Mouse (Mus musculus) urinary bladder, postnatal 4 days (tissue): ENCODE results near the gene Pm20d1.

ENCODE experiments used
- DNase-seq, 2 experiments: peaks; one replicate each; pipeline ENCODE4 v3.0.0; 2021 to 2022; ENCODE audit warnings: low spot score in 2 of 2

Gene Pm20d1

GRCm38 (mm10) chr1:131797202-131797909 lies at the start of gene Pm20d1:
TSS of gene Pm20d1 (plus strand) at chr1:131797381.
- peak; percentile 54 to 69 for DNase-seq

- no peak for DNase-seq
Observed at GRCm38 (mm10) chr1:131747761-131748160, 49.4 kb upstream of the Pm20d1 start.

DNA sequence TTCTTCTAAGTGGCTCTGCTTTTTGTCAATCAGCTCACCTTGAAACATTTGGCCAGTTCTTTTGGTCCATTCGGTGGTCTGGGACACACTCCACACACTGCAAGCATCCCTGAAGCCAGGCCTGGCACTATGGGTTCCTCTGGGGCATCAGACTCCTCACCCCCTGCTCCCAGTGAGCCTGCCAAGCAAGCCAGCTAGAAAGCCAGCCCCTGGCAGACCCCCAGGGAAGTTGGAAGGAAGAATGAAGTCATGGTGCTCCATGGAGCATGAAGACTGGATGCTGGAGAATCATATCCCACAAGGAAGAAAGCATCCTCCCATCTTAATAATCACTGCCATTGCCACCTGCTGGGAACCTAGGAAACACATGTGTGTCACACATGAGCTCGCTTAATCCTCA lies 48.5 kb upstream of the Pm20d1 start:
- DNase-seq: no peak

GRCm38 (mm10) chr1:131749706-131750545 lies 47.3 kb upstream of the Pm20d1 start:
- no peak for DNase-seq

DNA sequence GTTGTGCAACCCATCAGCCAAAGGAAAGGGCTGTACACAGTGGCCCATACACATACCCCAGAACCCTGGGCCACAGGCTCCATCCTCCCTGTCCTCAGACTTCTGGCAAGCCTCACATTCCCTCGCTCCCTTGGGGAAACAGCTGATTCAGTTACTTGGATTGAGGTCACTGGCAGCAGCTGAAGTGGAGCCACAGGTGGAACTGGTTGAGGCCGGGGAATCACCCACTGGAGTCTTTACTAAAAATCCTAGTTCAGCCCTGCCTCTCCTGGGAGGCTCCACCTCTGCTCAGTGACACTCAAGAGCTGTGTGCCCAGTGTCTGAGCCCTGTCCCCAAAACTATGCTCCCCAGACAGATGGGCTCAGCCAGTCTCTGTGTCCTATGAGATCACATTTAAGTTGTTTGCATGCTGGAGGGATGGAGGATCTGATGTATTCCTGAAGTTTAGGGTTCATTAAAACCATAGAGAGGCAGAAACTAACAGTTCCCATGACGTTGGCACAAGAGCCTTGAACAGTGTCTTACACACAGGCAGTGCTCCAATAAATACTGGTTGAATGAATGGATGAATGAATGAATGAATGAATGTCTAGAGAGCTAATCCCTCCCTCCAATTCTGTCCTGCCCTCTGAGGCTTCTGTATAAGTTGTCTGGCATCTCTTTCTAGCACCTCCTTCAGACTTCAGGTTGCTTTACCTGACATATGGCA lies 45.8 kb upstream of the Pm20d1 start:
- DNase-seq: no peak

DNA sequence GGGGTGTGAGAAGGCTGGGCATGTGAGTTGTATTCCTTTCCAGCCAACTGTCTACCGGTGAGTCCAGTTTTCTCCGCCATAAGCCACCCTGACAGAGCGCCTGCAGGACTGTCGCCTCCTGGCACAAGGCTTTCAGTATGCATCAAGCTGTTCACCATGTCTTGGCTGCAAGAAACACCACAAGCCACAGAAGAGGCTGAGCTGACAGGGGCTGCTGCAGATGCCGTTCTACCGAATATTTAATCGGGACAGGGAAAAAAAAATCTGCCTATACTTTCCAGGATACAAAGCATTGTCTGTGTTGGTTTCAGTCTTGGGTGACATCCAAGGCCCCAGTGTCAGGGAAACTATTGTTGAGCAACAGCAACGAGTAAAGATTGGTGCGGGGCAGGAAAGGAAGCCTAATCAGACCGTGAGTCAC lies 45.3 kb upstream of the Pm20d1 start:
- DNase-seq: no peak

DNA sequence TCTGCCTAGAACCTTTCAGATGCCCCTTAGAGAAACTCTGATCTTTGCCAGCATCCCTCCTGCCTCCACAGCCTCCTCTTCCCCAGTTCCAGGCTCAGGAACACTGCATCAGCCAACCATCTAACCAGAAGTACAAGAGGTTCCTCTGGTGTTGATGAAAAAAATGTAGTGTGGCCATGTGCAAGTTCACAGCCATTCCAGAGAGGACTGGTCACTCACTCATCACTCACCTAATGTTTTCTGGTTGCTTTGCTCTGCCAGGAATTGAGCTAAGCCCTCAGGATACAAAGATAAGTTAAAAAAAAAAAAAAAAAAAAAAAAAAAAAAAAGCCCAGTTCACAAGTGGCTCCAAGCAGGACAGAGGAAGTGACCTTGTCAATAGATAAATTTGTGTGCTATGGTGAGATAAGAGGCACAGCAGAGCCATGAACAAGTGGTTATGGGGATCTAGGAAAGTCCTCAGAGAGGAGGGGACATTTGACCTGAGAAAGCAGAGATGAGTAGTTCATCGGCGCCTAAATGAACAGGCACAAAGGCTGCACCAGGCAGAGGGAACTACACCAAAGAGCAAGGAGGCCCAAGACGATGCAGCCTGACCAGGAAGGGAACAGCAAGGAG lies 42.9 kb upstream of the Pm20d1 start:
- DNase-seq: no peak

DNA sequence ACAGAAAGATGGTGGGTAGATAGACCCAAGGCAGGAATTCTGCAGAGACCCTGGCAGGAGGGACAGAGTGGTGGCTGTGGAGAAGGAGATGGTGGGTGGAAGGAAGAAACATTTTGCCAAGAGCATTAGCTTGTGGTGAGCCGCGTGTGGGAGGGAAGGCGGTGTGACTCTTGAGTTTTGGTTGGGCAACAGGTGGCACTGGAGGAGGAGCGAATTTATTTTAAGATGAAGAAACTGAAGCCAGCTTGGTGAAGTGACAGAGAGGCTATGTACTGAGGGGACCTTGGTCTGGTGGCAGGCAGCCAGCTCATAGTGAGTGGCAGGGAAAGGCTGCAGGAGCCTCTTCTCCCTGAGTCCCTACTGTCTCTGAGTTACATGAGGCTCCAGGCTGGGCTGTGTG lies 42.3 kb upstream of the Pm20d1 start:
- no peak for DNase-seq

DNA sequence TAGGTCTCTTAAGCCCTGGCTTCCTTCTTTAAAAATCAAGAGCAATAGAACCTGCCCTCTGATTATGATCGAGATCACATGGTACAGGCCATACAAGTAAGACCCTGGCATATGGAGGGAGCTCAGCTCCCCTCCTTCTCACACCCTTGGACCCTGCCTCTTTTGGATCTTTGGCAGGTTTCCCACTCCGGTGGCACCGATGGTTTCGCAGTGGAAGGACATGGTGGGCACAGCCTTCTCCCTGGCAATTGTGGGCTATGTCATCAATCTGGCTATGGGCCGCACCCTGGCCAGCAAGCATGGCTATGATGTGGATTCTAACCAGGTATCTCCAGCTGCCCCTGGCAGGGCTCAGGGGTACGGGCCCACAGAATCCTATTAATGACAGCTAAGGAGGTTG lies 40.0 kb upstream of the Pm20d1 start:
- no peak for DNase-seq

- peak in 1 of 2 experiments; percentile 41 for DNase-seq
Observed at GRCm38 (mm10) chr1:131758796-131759195, 38.4 kb upstream of the Pm20d1 start.

- DNase-seq: peak in 1 of 2 experiments; percentile 44
Observed at GRCm38 (mm10) chr1:131759667-131760427, 37.3 kb upstream of the Pm20d1 start.

- DNase-seq: peak in 1 of 2 experiments; percentile 50
Observed at GRCm38 (mm10) chr1:131760428-131760820, 36.8 kb upstream of the Pm20d1 start.

DNA sequence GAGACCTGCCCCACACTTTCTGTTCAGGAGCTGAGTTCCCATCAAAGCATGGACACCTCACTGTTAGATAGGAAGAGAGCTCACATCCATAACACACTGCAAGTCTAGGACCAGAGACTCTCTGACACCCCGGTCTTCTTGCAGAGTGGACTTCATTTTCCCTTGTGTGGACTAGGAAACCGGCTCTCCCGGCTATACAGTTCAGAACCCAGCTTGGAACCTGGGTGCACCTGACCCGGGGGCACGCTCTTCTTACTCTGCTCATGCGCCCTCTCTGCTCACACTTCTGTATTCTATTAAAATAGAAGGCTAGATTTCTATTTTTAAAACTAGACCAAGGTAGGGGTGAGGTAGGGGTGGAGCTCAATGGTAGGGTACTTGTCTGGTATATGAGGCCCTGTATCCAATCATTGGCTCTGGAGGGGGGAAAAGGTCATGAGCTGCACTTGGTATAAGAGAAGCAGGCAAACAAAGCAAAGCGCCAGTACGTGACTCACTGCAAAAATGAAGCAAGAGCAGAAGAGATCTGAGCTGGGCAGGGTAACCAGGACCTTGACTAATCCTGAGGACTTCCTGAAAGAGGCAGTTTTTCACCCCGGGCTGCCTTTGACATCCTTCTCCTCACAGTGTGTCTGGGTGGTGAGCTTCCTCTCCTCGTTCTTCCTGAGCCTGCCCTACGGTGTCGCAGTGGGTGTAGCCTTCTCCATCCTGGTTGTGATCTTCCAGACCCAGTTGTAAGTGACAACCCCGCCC lies 35.9 kb upstream of the Pm20d1 start:
- peak; percentile 15 to 50 for DNase-seq

GRCm38 (mm10) chr1:131763683-131764082 lies 33.5 kb upstream of the Pm20d1 start:
- DNase-seq: peak; percentile 14 to 54

- DNase-seq: peak; percentile 14 to 45
Observed at GRCm38 (mm10) chr1:131764581-131765338, 32.4 kb upstream of the Pm20d1 start.

DNA sequence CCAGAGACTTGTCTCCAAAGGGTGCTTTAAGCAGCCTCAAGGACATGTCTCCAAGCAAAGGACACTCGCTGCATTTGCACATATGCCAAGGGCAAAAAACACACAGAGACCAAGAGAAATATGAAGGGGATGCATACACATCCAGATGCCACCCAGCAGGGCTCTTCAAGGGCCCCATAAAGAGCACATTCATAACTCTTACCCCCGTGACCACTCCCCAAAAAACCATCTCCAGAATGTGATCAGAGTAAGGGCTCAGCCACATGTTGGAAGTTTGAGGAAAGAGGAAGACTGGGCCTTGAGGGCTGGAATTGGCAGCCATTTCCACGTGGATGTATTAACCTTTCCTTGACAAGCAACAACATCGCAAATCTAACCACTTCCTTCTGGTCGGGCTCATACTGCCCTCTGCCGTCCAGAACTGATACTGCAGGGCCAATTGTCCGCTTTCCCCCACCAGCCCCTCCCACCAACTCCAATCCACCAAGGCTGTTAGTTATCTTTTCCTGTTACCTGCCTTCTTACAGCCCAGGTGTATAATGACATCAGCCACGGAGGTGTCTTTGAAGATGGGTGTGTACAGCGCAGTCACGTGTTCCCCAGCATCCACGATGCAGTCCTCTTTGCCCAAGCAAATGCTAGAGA lies 31.7 kb upstream of the Pm20d1 start:
- DNase-seq: peak; percentile 69 to 87

DNA sequence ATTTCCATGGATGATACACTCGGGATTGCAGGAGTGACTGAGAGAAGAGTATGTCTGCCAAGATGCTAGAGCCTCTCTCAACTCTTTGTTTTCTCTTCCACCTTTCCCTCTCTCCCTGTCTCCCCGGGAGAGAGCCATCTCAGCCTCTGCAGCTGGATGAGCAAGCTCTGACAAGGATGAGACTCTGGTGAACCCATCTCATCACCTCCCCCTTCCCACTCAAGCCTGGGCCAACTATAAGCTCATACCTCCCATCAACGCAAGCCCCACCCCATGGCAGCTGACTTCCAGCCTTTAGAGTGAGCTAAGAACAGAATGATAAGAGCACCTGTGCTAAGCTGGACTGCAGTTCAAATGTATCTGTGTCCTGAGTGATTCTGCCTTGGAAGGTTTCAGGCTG lies 27.9 kb upstream of the Pm20d1 start:
- DNase-seq: no peak

DNA sequence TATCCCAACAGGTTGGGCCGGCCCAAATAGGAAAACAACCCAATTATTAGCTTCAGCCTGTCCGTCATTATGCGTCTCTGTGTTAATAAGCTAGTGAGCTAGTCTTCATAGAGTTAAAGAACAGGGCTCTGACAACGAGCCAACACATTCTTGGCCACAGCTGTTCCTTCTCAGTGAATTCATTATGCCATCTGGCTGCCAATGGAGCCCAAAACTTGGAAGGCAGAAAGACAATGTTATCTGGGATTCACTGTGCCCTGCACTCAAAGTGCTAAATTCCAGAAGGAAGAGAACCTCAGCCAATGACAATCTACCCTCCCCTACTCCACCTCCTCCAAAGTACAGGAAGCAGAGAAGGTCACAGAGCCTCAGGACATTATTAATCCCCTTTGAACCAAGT lies 26.5 kb upstream of the Pm20d1 start:
- no peak for DNase-seq

DNA sequence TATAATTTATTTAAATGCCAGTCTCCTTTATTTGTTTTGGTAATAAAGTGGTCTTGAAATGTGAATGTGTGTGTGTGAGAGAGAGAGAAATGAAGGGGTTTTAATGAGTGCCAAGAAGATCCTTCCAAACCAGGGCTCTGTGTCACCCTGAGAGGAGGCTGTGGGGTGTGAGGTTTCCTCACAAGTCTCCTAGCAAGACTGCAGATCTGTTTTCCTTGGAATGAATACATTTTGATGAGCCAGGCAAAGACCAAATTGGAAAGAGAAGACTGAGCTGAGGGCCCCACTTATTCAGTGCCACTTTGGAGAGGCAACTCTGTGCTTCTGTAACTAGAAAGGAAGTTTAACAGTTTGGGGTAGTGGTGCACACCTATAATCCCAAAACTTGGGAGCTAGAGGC lies 25.7 kb upstream of the Pm20d1 start:
- no peak for DNase-seq
